Mouse (Mus musculus) lung, embryonic 16.5 days (tissue): ENCODE data around the gene Foxm1. TPM values are rescaled to one million over a fixed set of nuclear protein-coding genes. Genes with fewer than 3 reads are reported as not detected.

Source experiments
- ATAC-seq: fragments of 200-750 bp; cut with Nextera tagmentation; 2 replicates; pipeline ENCODE4 v1.8.0; 2017; ENCODE audit warnings: low read depth, mild to moderate bottlenecking, moderate library complexity
- H3K27ac ChIP-seq: fragments of 300-500 bp; sonication (generic); 2 replicates; pipeline ENCODE4 v1.5.1; 2014; ENCODE audit warnings: mild to moderate bottlenecking, control low read depth, low read length
- H3K27me3 ChIP-seq: fragments of 300-500 bp; sonication (generic); 2 replicates; pipeline ENCODE4 v1.6.1; 2014; ENCODE audit warnings: low read depth, low read length, mixed read lengths; ENCODE audit not compliant: control insufficient read depth, insufficient read depth
- H3K36me3 ChIP-seq: fragments of 300-500 bp; sonication (generic); 2 replicates; pipeline ENCODE4 v1.6.1; 2014; ENCODE audit warnings: low read length; ENCODE audit not compliant: control insufficient read depth, insufficient read depth
- H3K4me1 ChIP-seq: fragments of 300-500 bp; sonication (generic); replicated peaks from 2 replicates; pipeline ENCODE4 v1.6.1; 2014; ENCODE audit warnings: low read length, mixed read lengths; ENCODE audit not compliant: control insufficient read depth, insufficient read depth
- H3K4me2 ChIP-seq: fragments of 300-500 bp; sonication (generic); 2 replicates; pipeline ENCODE4 v1.6.1; 2014; ENCODE audit warnings: low read depth, low read length, control low read depth
- H3K4me3 ChIP-seq: fragments of 300-500 bp; sonication (generic); 2 replicates; pipeline ENCODE4 v1.5.1; 2014; ENCODE audit warnings: mild to moderate bottlenecking, low read length, control low read depth
- H3K9ac ChIP-seq: fragments of 300-500 bp; sonication (generic); 2 replicates; pipeline ENCODE4 v1.6.1; 2014; ENCODE audit warnings: low read length, control low read depth
- H3K9me3 ChIP-seq: fragments of 300-500 bp; sonication (generic); 2 replicates; pipeline ENCODE4 v1.6.1; 2016; ENCODE audit warnings: low read length; ENCODE audit not compliant: control insufficient read depth
- WGBS: fragments of 180-500 bp; shearing (Covaris S2); extraction: QIAGEN DNeasy Blood & Tissue Kit; methylation state at CpG from one replicate; pipeline ENCODE4 v1.1.7; 2014; 5-methylcytosine and 5-hydroxymethylcytosine counted together
- polyA plus RNA-seq: library from polyadenylated mRNA; unstranded; fragments of >200 nt; fragmentation: Nextera tagmentation; extraction: Ambion mirVana; gene quantifications from 2 replicates; pipeline ENCODE4 v1.2.1, GENCODE M21; 2015

Gene Foxm1
- polyA plus RNA-seq, 1 experiment from 2014 or later: 43.2 TPM

DNA sequence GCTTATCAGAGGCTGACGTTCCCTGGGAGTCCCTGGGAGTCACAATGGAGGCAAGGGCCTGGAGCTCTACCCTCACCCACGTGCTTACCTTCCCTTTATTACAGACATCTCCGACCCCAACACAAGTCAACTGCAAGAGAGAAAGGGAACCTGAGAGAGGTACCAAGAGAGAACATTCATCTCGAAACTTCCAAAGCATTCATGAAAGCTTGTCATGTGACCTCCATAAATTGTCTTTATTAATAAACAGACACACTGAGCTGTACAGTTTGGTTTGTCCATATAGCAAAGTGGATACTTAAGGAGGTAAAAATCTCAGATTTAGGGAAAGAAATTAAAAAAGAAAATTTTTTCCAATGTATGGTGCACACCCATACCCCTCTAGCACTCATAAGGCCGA, 53.4 kb downstream of the Foxm1 start:
- Histone ChIP-seq H3K4me2 (no peak overlapping the region), H3K36me3 (peaks cover 12% of the 10 kb centered on the region; the same call in 1 of the 2 replicates), H3K4me3 (no peak overlapping the region), H3K27me3 (no peaks in the 10 kb centered on the region), H3K4me1 (no peaks in the 10 kb centered on the region), H3K9ac (no peak overlapping the region), H3K9me3 (no peaks in the 10 kb centered on the region), H3K27ac (no peak overlapping the region)
- no peak for ATAC-seq
- WGBS: 87% methylated on average over 5 of the region's 5 CpGs

DNA sequence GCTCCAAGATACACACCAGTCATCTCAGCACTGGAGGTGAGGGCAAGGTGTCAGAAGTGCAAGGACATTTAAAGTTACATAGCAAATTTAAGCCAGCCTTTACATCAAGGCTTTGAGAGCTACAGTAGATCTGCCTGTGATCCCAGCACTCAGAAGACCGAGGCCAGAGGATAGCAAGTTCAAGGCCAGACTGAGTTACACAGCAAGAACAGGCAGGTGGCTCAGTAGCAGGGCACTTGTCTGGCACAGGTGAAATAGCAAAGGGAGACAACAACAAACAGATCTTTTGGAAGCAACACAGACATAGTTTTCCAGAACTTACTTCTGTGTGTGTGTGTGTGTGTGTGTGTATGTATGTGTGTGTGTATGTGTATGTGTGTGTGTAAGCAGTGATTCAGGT, 55.3 kb downstream of the Foxm1 start:
- Histone ChIP-seq H3K27me3 (no peaks in the 10 kb centered on the region), H3K36me3 (peaks cover 3% of the 10 kb centered on the region; the same call in 1 of the 2 replicates), H3K9me3 (no peaks in the 10 kb centered on the region), H3K4me1 (no peaks in the 10 kb centered on the region), H3K9ac (no peak overlapping the region), H3K27ac (no peak overlapping the region), H3K4me2 (no peak overlapping the region), H3K4me3 (no peak overlapping the region)
- no peak for ATAC-seq
- WGBS: 96% methylated on average over 1 of the region's 1 CpGs

DNA sequence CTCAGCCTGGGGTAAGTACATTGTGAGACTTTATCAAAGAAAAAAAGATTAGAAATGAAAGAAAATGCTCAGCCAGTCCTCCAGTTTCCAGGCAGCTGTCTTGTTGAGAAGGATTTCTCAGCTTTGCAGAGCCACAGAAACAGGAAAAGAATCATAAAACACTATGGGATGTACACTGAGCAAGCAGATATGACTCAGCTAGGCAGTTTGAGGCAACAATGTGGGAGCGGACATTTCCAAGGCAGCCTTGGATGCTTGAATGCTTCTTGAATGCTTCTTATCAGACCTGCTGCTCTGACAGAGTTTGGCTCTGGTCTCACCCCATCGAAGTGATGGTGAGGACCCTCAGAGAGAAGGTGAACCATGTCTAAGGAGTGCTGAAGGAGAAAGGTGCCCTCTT, 58.3 kb downstream of the Foxm1 start:
- H3K4me3 ChIP-seq: no peak overlapping the region
- ATAC-seq: no peak
- no peaks in the 10 kb centered on the region for H3K9me3 ChIP-seq
- H3K4me1 ChIP-seq: 0 out of 2 replicates have a peak, but pooled peaks cover 4% of the 10 kb centered on the region
- H3K27me3 ChIP-seq: no peaks in the 10 kb centered on the region
- H3K4me2 ChIP-seq: no peak overlapping the region
- WGBS: 82% methylated on average over 2 of the region's 2 CpGs
- no peaks in the 10 kb centered on the region for H3K36me3 ChIP-seq
- H3K27ac ChIP-seq: no peak overlapping the region
- H3K9ac ChIP-seq: no peak overlapping the region

DNA sequence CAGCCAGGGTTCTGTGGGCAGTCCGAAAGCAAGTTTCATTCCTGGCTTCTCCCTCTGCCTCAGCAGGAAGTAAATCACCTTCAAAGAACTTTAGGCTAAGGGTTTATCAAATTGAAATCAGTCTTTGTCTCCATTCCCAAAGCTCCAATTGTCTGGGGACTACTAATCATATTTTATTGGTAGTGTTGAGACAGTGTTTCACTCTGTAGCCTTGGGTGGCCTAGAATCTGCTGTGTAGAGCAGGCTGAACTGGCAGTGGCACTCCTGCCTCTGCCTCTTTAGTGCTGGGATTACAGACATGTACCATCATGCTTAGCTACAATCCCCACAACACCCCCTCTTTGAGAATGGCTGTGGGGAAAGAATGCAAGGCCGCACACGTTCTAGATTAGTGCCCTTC, 58.7 kb downstream of the Foxm1 start:
- ATAC-seq: no peak
- Histone ChIP-seq H3K27me3 (no peaks in the 10 kb centered on the region), H3K9ac (no peak overlapping the region), H3K4me1 (0 out of 2 replicates have a peak, but pooled peaks cover 4% of the 10 kb centered on the region), H3K27ac (no peak overlapping the region), H3K36me3 (no peaks in the 10 kb centered on the region), H3K9me3 (no peaks in the 10 kb centered on the region), H3K4me2 (no peak overlapping the region), H3K4me3 (no peak overlapping the region)
- 85% methylated on average over 3 of the region's 3 CpGs for WGBS

DNA sequence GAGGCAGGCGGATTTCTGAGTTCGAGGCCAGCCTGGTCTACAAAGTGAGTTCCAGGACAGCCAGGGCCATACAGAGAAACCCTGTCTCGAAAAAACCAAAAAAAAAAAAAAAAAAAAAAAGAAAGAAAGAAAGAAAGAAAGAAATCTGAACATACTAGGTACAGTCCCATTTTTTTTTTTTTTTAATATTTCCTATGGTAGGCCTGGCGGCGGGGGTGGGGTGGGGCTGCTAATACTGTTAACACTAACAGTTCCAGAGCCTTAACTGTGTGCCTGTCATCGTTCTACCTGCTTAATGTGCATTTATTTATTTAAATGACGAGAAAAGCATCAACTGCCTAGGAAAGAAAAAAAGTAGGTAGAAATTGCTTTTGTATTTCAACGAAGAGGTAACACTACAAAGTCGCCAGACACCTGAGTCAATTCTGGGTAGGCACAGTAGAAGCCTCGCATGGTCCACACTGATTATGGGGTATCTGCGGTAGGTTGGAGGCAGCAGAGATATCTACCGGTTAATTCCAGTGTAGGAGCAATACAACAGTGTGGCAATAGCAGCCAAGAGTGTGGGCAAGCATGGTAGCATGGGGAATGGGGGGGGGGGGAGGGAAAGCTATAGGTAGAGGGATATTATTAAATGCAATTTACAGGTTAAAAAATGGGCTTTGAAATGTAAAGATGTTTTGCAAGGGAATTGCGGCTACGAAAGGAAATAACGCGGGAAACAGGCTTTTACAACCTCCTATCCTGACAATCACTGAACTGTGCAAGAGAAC, 60.9 kb downstream of the Foxm1 start:
- peaks cover 7% of the 10 kb centered on the region for H3K36me3 ChIP-seq
- H3K4me3 ChIP-seq: peak overlapping the region; percentile 73
- WGBS: 34% methylated on average over 15 of the region's 16 CpGs
- no peaks in the 10 kb centered on the region for H3K27me3 ChIP-seq
- H3K27ac ChIP-seq: peak overlapping the region; percentile 95
- H3K4me1 ChIP-seq: 0 out of 2 replicates have a peak, but pooled peaks cover 4% of the 10 kb centered on the region
- H3K9ac ChIP-seq: peak overlapping the region; percentile 89
- no peaks in the 10 kb centered on the region for H3K9me3 ChIP-seq
- H3K4me2 ChIP-seq: peak overlapping the region; percentile 82
- peak; percentile 41 for ATAC-seq

DNA sequence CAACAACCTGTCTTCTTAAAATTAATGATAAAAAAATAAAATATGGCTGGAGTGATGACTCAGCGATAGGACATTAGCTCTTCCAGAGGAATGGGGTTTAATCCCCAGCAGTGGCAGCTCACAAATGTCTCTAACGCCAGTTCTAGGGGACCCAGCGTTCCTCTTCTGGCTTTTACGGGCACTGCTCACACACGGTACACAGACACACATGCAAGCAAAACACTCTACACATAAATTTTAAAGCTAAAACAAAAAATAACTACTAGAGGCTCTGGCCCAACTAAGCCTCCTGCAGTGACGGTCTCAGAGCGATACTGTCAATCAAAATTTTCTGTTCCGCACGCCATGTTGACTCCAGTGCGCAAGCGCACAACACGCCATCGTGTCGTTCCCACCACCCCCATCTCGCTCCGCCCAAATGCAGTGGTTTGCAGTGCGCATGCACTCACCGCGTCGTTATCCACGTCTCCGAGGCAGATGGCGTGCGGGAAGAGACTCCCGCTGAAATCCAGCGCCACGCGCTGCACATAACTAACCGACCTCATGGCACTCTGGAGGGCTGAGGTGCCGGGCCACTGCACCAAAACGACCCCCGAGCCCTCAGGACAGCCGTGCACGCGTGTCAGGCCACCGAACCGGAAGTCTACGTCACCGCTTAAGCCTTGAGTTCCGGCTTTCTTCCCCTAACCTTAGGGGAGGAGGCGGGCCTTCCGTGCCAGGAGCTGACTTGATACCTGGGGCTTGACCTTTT, 61.7 kb downstream of the Foxm1 start, which contains the start of gene Itfg2:
Itfg2 (minus strand) TSS at position 663 of the 751 bp plus-strand sequence.
- H3K4me3 ChIP-seq: peak within 1 kb of the TSS; percentile 73
- WGBS: under 1% methylated on average over 42 of the region's 42 CpGs
- H3K27ac ChIP-seq: peak within 1 kb of the TSS; percentile 95
- no peaks in the 10 kb centered on the region for H3K27me3 ChIP-seq
- peak within 1 kb of the TSS; percentile 82 for H3K4me2 ChIP-seq
- H3K9me3 ChIP-seq: no peaks in the 10 kb centered on the region
- peaks cover 11% of the 10 kb centered on the region for H3K36me3 ChIP-seq
- peak within 1 kb of the TSS; percentile 89 for H3K9ac ChIP-seq
- ATAC-seq: peak; percentile 97
- H3K4me1 ChIP-seq: 0 out of 2 replicates have a peak, but pooled peaks cover 4% of the 10 kb centered on the region

DNA sequence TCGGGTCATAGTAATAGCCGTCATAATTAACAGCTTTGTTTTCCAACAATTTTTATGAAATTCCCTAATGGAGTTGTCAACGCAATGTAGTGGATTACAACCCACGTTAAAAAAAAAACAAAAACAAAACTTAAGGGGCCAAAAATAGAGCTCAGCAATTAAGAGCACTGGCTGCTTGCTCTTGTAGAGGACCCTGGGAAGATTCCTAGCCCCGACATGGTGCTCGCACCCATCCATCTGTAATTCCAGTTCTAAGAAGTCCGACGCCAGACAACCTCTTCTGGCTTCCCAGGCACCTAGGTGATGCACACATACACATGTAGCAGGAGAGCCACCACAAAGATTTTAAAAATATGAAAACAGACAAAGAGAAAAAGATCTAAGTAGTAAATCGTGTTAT, 62.3 kb downstream of the Foxm1 start:
- H3K9ac ChIP-seq: peak overlapping the region; percentile 89
- H3K9me3 ChIP-seq: no peaks in the 10 kb centered on the region
- peak overlapping the region; percentile 73 for H3K4me3 ChIP-seq
- peak overlapping the region; percentile 69 for H3K4me2 ChIP-seq
- WGBS: 15% methylated on average over 9 of the region's 9 CpGs
- H3K27ac ChIP-seq: peak overlapping the region; percentile 95
- H3K27me3 ChIP-seq: no peaks in the 10 kb centered on the region
- peaks cover 15% of the 10 kb centered on the region for H3K36me3 ChIP-seq
- H3K4me1 ChIP-seq: 0 out of 2 replicates have a peak, but pooled peaks cover 4% of the 10 kb centered on the region
- ATAC-seq: no peak
